Mouse (Mus musculus): Measurements from ENCODE around the gene Gm10324.
"Not testable (repeated sequence)": the region's sequence is repeated elsewhere in the genome, so short reads cannot be mapped to it uniquely, and the experiment has no call there.

Gm10324 gene

GRCm38 (mm10) chr13:66119247-66119646 is at the start of gene Gm10324:
Gene Gm10324, plus strand, starts transcription at chr13:66119547.
- not testable (repeated sequence) for DNase-seq (ENCODE audit: low read depth, low spot score)
